Mouse (Mus musculus): ENCODE results near the gene Fry. TPM values are rescaled to one million over a fixed set of nuclear protein-coding genes. Genes with fewer than 3 reads are reported as not detected.

Gene Fry
- polyA plus RNA-seq, 1 experiment from 2014 or later, result 22.4 TPM

- H3K27me3 ChIP-seq (ENCODE audit: control insufficient read depth, insufficient read depth, low read length), result no peaks in the 10 kb centered on the region
- H3K4me3 ChIP-seq (ENCODE audit: low read depth, low read length), result no peak overlapping the region
- H3K4me2 ChIP-seq (replicated peaks; ENCODE audit: low read depth, low read length), result no peak overlapping the region
- no peaks in the 10 kb centered on the region for H3K9me3 ChIP-seq (ENCODE audit: control insufficient read depth, low read length)
- DNase-seq (ENCODE audit: low spot score) (no peak), ATAC-seq (ENCODE audit: low FRiP score) (no peak)
- H3K36me3 ChIP-seq (ENCODE audit: control insufficient read depth, insufficient read depth, low read length), result no peaks in the 10 kb centered on the region
- H3K27ac ChIP-seq (ENCODE audit: low read depth, low read length), result no peak overlapping the region
- no peaks in the 10 kb centered on the region for H3K4me1 ChIP-seq (replicated peaks; ENCODE audit: control insufficient read depth, insufficient read depth, low read length)
- WGBS, result 83% methylated on average over 3 of the region's 3 CpGs
- no peak overlapping the region for H3K9ac ChIP-seq (ENCODE audit: low read depth, low read length)
These were observed 246.2 kb downstream of the Fry start for GRCm38 (mm10) chr5:150364621-150365020.

- H3K9ac ChIP-seq (ENCODE audit: low read depth, low read length), result no peak overlapping the region
- no peak overlapping the region for H3K27ac ChIP-seq (ENCODE audit: low read depth, low read length)
- no peak for DNase-seq (ENCODE audit: low spot score)
- no peaks in the 10 kb centered on the region for H3K27me3 ChIP-seq (ENCODE audit: control insufficient read depth, insufficient read depth, low read length)
- H3K9me3 ChIP-seq (ENCODE audit: control insufficient read depth, low read length), result no peaks in the 10 kb centered on the region
- no peaks in the 10 kb centered on the region for H3K4me1 ChIP-seq (replicated peaks; ENCODE audit: control insufficient read depth, insufficient read depth, low read length)
- WGBS, result 79% methylated on average over 4 of the region's 4 CpGs
- no peak for ATAC-seq (ENCODE audit: low FRiP score)
- H3K36me3 ChIP-seq (ENCODE audit: control insufficient read depth, insufficient read depth, low read length), result no peaks in the 10 kb centered on the region
- H3K4me2 ChIP-seq (replicated peaks; ENCODE audit: low read depth, low read length), result no peak overlapping the region
- no peak overlapping the region for H3K4me3 ChIP-seq (ENCODE audit: low read depth, low read length)
These were observed 248.6 kb downstream of the Fry start for GRCm38 (mm10) chr5:150367027-150367426.

DNA sequence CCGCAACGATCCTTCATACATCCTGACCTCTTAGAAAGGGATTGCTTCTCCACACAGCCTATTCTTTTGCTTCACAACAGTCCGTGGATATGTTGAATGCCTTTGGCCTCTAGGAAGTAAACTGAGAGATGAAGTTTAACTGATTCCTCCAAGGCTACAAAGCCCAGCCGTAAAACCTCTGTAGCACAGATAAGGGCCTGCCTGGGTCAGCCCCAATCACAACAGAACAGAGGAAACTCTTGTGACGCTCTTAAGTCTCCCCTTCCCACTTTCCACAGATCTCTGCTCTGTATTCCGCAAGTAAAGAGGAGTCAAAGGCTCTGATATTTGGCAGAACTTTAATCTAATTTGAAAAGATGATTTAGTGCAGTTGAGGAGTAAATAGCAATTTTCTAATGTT is 251.8 kb downstream of the Fry start:
- Histone ChIP-seq H3K9ac (ENCODE audit: low read depth, low read length) (no peak overlapping the region), H3K4me3 (ENCODE audit: low read depth, low read length) (no peak overlapping the region), H3K4me2 (replicated peaks; ENCODE audit: low read depth, low read length) (no peak overlapping the region), H3K9me3 (ENCODE audit: control insufficient read depth, low read length) (no peaks in the 10 kb centered on the region), H3K36me3 (ENCODE audit: control insufficient read depth, insufficient read depth, low read length) (no peaks in the 10 kb centered on the region), H3K4me1 (replicated peaks; ENCODE audit: control insufficient read depth, insufficient read depth, low read length) (no peaks in the 10 kb centered on the region), H3K27me3 (ENCODE audit: control insufficient read depth, insufficient read depth, low read length) (no peaks in the 10 kb centered on the region), H3K27ac (ENCODE audit: low read depth, low read length) (no peak overlapping the region)
- WGBS, result 66% methylated on average over 6 of the region's 6 CpGs
- DNase-seq (ENCODE audit: low spot score), result no peak
- ATAC-seq (ENCODE audit: low FRiP score), result no peak

DNA sequence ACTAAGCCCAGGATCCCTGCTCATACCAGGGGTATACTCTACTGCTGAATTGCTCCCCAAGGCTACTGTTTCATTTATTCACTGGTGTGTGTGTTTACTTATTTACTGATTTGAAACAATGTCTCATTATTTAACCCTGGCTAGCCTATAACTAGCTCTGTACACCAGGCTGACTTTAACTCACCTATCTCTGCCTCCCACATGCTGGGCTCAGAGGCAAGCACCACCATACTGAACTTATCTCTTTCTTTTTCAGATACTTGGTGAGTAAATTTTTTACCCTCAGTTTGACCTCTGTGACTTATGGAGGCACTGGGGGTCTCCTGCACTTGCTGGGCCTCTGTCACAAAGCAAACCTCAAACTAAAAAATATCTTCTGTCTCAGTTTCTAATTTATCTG is 252.4 kb downstream of the Fry start:
- Histone ChIP-seq H3K9me3 (ENCODE audit: control insufficient read depth, low read length) (no peaks in the 10 kb centered on the region), H3K9ac (ENCODE audit: low read depth, low read length) (no peak overlapping the region), H3K27ac (ENCODE audit: low read depth, low read length) (no peak overlapping the region), H3K27me3 (ENCODE audit: control insufficient read depth, insufficient read depth, low read length) (no peaks in the 10 kb centered on the region), H3K4me1 (replicated peaks; ENCODE audit: control insufficient read depth, insufficient read depth, low read length) (no peaks in the 10 kb centered on the region), H3K4me3 (ENCODE audit: low read depth, low read length) (no peak overlapping the region), H3K36me3 (ENCODE audit: control insufficient read depth, insufficient read depth, low read length) (no peaks in the 10 kb centered on the region), H3K4me2 (replicated peaks; ENCODE audit: low read depth, low read length) (no peak overlapping the region)
- ATAC-seq (ENCODE audit: low FRiP score) (no peak), DNase-seq (ENCODE audit: low spot score) (no peak)

GRCm38 (mm10) chr5:150372956-150373355 is 254.5 kb downstream of the Fry start:
- Histone ChIP-seq H3K36me3 (ENCODE audit: control insufficient read depth, insufficient read depth, low read length) (no peaks in the 10 kb centered on the region), H3K4me3 (ENCODE audit: low read depth, low read length) (no peak overlapping the region), H3K4me2 (replicated peaks; ENCODE audit: low read depth, low read length) (no peak overlapping the region), H3K4me1 (replicated peaks; ENCODE audit: control insufficient read depth, insufficient read depth, low read length) (no peaks in the 10 kb centered on the region), H3K27ac (ENCODE audit: low read depth, low read length) (no peak overlapping the region), H3K27me3 (ENCODE audit: control insufficient read depth, insufficient read depth, low read length) (no peaks in the 10 kb centered on the region), H3K9me3 (ENCODE audit: control insufficient read depth, low read length) (no peaks in the 10 kb centered on the region), H3K9ac (ENCODE audit: low read depth, low read length) (no peak overlapping the region)
- WGBS, result 74% methylated on average over 3 of the region's 3 CpGs
- ATAC-seq (ENCODE audit: low FRiP score) (no peak), DNase-seq (ENCODE audit: low spot score) (no peak)

- ATAC-seq (ENCODE audit: low FRiP score), result no peak
- H3K4me1 ChIP-seq (replicated peaks; ENCODE audit: control insufficient read depth, insufficient read depth, low read length), result no peaks in the 10 kb centered on the region
These were observed 256.5 kb downstream of the Fry start for GRCm38 (mm10) chr5:150374778-150375559.

DNA sequence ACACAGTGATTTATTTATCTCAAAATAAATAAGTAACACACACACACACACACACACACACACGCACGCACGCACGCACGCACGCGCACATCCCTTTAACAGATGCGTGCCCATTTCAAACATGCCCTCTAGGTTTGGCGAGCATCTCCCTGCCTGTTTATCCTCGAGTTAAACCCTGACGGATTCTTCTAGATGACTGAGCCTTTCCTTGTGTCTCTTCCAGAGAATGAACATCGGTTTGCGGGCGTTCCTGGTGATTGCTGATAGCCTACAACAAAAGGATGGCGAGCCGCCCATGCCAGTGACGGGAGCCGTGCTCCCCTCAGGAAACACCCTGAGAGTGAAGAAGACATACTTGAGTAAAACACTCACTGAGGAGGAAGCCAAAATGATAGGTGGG is 260.1 kb downstream of the Fry start:
- WGBS, result 84% methylated on average over 18 of the region's 18 CpGs
- Histone ChIP-seq H3K4me3 (ENCODE audit: low read depth, low read length) (no peak overlapping the region), H3K27ac (ENCODE audit: low read depth, low read length) (no peak overlapping the region), H3K4me1 (replicated peaks; ENCODE audit: control insufficient read depth, insufficient read depth, low read length) (no peaks in the 10 kb centered on the region), H3K27me3 (ENCODE audit: control insufficient read depth, insufficient read depth, low read length) (no peaks in the 10 kb centered on the region), H3K4me2 (replicated peaks; ENCODE audit: low read depth, low read length) (no peak overlapping the region), H3K9me3 (ENCODE audit: control insufficient read depth, low read length) (no peaks in the 10 kb centered on the region), H3K9ac (ENCODE audit: low read depth, low read length) (no peak overlapping the region), H3K36me3 (ENCODE audit: control insufficient read depth, insufficient read depth, low read length) (no peaks in the 10 kb centered on the region)
- DNase-seq (ENCODE audit: low spot score) (no peak), ATAC-seq (ENCODE audit: low FRiP score) (no peak)

More at GRCm38 (mm10) chr5:150374778-150375559, 256.5 kb downstream of the Fry start:
- DNase-seq (ENCODE audit: low spot score), result no peak
- Histone ChIP-seq H3K4me3 (ENCODE audit: low read depth, low read length) (no peak overlapping the region), H3K27me3 (ENCODE audit: control insufficient read depth, insufficient read depth, low read length) (no peaks in the 10 kb centered on the region), H3K27ac (ENCODE audit: low read depth, low read length) (no peak overlapping the region), H3K9me3 (ENCODE audit: control insufficient read depth, low read length) (no peaks in the 10 kb centered on the region), H3K9ac (ENCODE audit: low read depth, low read length) (no peak overlapping the region), H3K36me3 (ENCODE audit: control insufficient read depth, insufficient read depth, low read length) (no peaks in the 10 kb centered on the region), H3K4me2 (replicated peaks; ENCODE audit: low read depth, low read length) (no peak overlapping the region)
- 82% methylated on average over 8 of the region's 8 CpGs for WGBS

- no peaks in the 10 kb centered on the region for H3K4me1 ChIP-seq (replicated peaks; ENCODE audit: control insufficient read depth, insufficient read depth, low read length)
- no peak overlapping the region for H3K4me2 ChIP-seq (replicated peaks; ENCODE audit: low read depth, low read length)
- ATAC-seq (ENCODE audit: low FRiP score) (no peak), DNase-seq (ENCODE audit: low spot score) (no peak)
- 94% methylated on average over 10 of the region's 10 CpGs for whole genome bisulfite sequencing
- no peaks in the 10 kb centered on the region for H3K9me3 ChIP-seq (ENCODE audit: control insufficient read depth, low read length)
- no peaks in the 10 kb centered on the region for H3K27me3 ChIP-seq (ENCODE audit: control insufficient read depth, insufficient read depth, low read length)
- no peak overlapping the region for H3K4me3 ChIP-seq (ENCODE audit: low read depth, low read length)
- H3K27ac ChIP-seq (ENCODE audit: low read depth, low read length), result no peak overlapping the region
- H3K36me3 ChIP-seq (ENCODE audit: control insufficient read depth, insufficient read depth, low read length), result no peaks in the 10 kb centered on the region
- no peak overlapping the region for H3K9ac ChIP-seq (ENCODE audit: low read depth, low read length)
These were observed 262.3 kb downstream of the Fry start for GRCm38 (mm10) chr5:150380767-150381166.

DNA sequence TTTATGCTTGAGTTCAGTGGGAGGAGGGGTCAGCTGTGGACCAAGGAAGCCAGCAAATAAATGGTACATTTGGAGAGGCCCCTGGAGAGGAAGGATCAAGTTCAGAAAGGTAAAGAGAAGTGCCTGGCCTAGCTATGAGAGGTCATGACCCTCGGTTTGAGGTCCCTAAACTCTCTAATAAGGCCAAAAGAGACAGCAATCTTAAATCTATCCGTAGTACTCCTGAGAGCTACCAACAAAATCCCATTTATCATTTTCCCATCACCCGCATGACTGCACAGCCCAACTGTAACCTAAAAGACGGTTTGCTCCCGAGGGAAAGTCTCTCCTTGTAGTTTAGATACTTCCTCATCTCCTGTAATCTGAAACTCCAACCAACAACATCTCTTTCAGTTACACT is 264.0 kb downstream of the Fry start:
- H3K9ac ChIP-seq (ENCODE audit: low read depth, low read length), result no peak overlapping the region
- no peak overlapping the region for H3K27ac ChIP-seq (ENCODE audit: low read depth, low read length)
- no peak overlapping the region for H3K4me3 ChIP-seq (ENCODE audit: low read depth, low read length)
- 69% methylated on average over 5 of the region's 5 CpGs for WGBS
- no peaks in the 10 kb centered on the region for H3K27me3 ChIP-seq (ENCODE audit: control insufficient read depth, insufficient read depth, low read length)
- H3K4me2 ChIP-seq (replicated peaks; ENCODE audit: low read depth, low read length), result no peak overlapping the region
- DNase-seq (ENCODE audit: low spot score) (no peak), ATAC-seq (ENCODE audit: low FRiP score) (no peak)
- H3K9me3 ChIP-seq (ENCODE audit: control insufficient read depth, low read length), result no peaks in the 10 kb centered on the region
- no peaks in the 10 kb centered on the region for H3K36me3 ChIP-seq (ENCODE audit: control insufficient read depth, insufficient read depth, low read length)
- no peaks in the 10 kb centered on the region for H3K4me1 ChIP-seq (replicated peaks; ENCODE audit: control insufficient read depth, insufficient read depth, low read length)
